Mouse (Mus musculus): ENCODE measurements at regions not wholly inside any gene's neighbourhood (a gene's known extent, or its start where the extent isn't known, plus 50 kb on each side); places are given as distances from the start of the nearest gene placed in this dataset.
"Not testable (repeated sequence)": the region's sequence is repeated elsewhere in the genome, so short reads cannot be mapped to it uniquely, and the experiment has no call there.

DNA sequence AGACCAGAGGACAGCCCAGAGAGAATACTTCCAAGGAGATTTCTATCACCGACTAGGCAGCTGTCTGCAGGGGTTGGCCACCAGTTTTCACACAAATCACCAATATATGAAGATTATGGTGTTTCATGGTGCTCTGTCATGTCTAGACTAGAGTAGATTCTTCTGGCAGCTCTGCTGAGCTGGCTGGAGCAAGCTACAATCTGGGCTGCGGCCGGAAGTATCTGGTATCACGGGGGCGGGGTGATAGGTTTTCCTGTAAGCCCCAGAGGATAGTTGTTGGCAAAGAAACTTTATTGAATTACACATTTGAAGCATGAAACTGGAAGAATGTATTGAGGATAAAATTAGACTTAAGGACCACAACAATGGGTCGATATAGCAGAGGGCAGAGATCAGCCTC, 271.5 kb downstream of the Med10 start:
- no peak overlapping the region for H3K4me3 ChIP-seq (ENCODE audit: low read length)
- DNase-seq (ENCODE audit: low spot score), result no peak
- no peak overlapping the region for H3K9ac ChIP-seq (replicated peaks; ENCODE audit: low read length)
- H3K4me1 ChIP-seq (ENCODE audit: insufficient read depth, low read length), result no peaks in the 10 kb centered on the region
- no peaks in the 10 kb centered on the region for H3K27me3 ChIP-seq (ENCODE audit: insufficient read depth, low read length)
- no peaks in the 10 kb centered on the region for H3K36me3 ChIP-seq (ENCODE audit: insufficient read depth, low read length)
- no peak for ATAC-seq
- H3K9me3 ChIP-seq (ENCODE audit: low read length), result no peaks in the 10 kb centered on the region
- no peak overlapping the region for H3K4me2 ChIP-seq (ENCODE audit: low read depth, low read length)
- WGBS, result 82% methylated on average over 6 of the region's 6 CpGs
- TF ChIP-seq CTCF (IDR thresholded peaks at IDR 0.05; ENCODE audit: low read depth), result no peak
- H3K27ac ChIP-seq, result no peak overlapping the region

DNA sequence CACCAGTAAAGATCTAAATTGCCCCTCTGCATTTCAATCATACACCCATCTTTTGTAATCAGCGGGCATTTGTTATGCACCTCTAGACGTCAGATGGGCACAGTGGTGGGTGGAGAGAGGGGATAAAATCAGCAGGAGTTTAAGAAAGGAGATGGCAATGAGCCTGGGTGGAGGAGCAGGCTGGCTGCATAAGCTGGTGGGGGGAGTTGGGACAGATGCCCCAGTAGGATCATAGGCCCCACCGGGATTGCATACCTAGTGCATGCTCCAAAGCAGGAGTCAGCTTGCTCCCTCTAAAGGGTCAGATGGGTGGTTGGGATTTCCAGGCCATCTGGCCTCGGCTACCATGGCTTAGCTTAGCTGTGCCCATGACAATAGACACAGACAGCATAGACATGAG, 273.2 kb downstream of the Med10 start:
- WGBS, result 58% methylated on average over 4 of the region's 4 CpGs
- peak; percentile 35 for DNase-seq (ENCODE audit: low spot score)
- Histone ChIP-seq H3K27me3 (ENCODE audit: insufficient read depth, low read length) (no peaks in the 10 kb centered on the region), H3K9me3 (ENCODE audit: low read length) (no peaks in the 10 kb centered on the region), H3K4me3 (ENCODE audit: low read length) (no peak overlapping the region), H3K4me1 (ENCODE audit: insufficient read depth, low read length) (no peaks in the 10 kb centered on the region), H3K9ac (replicated peaks; ENCODE audit: low read length) (no peak overlapping the region), H3K36me3 (ENCODE audit: insufficient read depth, low read length) (no peaks in the 10 kb centered on the region), H3K4me2 (ENCODE audit: low read depth, low read length) (no peak overlapping the region), H3K27ac (no peak overlapping the region)
- no peak for ATAC-seq
- TF ChIP-seq CTCF (IDR thresholded peaks at IDR 0.05; ENCODE audit: low read depth), result no peak

DNA sequence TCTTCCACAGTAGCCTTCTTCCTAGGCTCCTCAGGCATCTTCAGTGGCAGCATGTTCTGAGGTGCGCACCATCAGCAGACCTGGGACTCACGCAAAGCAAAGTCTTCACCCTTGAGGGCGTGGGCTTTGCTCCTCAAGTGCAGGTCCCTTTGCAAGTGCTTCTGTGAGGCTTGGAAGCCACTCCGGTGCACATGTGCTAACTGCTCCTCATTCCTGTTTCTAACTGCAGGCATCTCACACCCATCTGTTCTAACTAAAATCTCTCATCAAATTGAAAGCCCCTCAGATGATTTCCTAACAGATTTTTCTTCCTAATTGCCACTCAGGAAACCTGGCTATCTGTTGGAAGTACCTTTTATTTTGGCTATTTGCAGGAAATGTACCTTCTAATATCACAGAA, 278.9 kb downstream of the Med10 start:
- TF ChIP-seq CTCF (IDR thresholded peaks at IDR 0.05; ENCODE audit: low read depth), result no peak
- no peaks in the 10 kb centered on the region for H3K4me1 ChIP-seq (ENCODE audit: insufficient read depth, low read length)
- H3K9me3 ChIP-seq (ENCODE audit: low read length), result no peaks in the 10 kb centered on the region
- no peak for DNase-seq (ENCODE audit: low spot score)
- 71% methylated on average over 4 of the region's 4 CpGs for WGBS
- H3K27me3 ChIP-seq (ENCODE audit: insufficient read depth, low read length), result no peaks in the 10 kb centered on the region
- no peak for ATAC-seq
- H3K36me3 ChIP-seq (ENCODE audit: insufficient read depth, low read length), result no peaks in the 10 kb centered on the region
- H3K9ac ChIP-seq (replicated peaks; ENCODE audit: low read length), result no peak overlapping the region
- H3K4me3 ChIP-seq (ENCODE audit: low read length), result no peak overlapping the region
- H3K4me2 ChIP-seq (ENCODE audit: low read depth, low read length), result no peak overlapping the region
- no peak overlapping the region for H3K27ac ChIP-seq

DNA sequence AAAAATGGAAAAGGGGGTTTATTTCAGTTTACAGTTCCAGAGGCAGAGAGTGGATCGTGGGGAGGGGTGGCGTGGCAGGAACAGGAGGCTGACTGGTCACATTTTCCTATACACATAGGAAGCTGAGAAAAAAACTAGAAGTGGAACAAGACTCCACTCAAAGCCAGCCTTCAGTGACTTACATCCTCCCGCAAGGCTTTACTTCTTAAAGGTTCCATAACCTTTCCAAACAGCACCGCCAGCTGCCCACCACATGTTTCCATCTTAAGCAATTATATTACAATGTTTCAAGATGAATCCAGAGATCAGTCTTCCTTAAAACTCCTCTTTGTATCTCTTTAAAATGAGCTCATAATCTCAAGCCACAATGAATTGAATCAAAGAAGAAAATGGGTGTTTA, 290.7 kb downstream of the Med10 start:
- Histone ChIP-seq H3K4me2 (ENCODE audit: low read depth, low read length) (no peak overlapping the region), H3K27ac (no peak overlapping the region), H3K4me3 (ENCODE audit: low read length) (no peak overlapping the region)

DNA sequence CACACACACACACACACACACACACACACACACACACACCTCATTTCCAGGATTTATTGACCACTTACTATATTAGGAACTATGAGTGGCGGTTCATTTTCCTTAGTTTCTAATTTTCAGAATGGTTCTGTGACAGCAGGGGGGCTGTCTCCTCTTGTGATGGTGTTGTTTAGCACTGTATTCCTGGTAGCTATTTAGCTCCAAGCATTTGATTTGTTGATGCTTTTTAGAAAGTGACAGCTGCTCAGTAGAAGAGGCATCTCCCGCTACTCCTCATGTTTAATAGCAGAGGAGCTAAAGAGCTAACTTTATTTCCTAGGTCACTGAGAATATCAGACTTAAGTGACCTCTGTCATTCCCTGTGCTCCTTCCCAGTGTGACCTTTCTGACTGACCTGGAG, 291.8 kb downstream of the Med10 start:
- no peaks in the 10 kb centered on the region for H3K9me3 ChIP-seq (ENCODE audit: low read length)
- no peaks in the 10 kb centered on the region for H3K27me3 ChIP-seq (ENCODE audit: insufficient read depth, low read length)
- no peaks in the 10 kb centered on the region for H3K36me3 ChIP-seq (ENCODE audit: insufficient read depth, low read length)
- no peak for TF ChIP-seq CTCF (IDR thresholded peaks at IDR 0.05; ENCODE audit: low read depth)
- H3K9ac ChIP-seq (replicated peaks; ENCODE audit: low read length), result no peak overlapping the region
- H3K4me1 ChIP-seq (ENCODE audit: insufficient read depth, low read length), result no peaks in the 10 kb centered on the region
- ATAC-seq (no peak), DNase-seq (ENCODE audit: low spot score) (peak; percentile 37)
- no peak overlapping the region for H3K4me2 ChIP-seq (ENCODE audit: low read depth, low read length)
- no peak overlapping the region for H3K4me3 ChIP-seq (ENCODE audit: low read length)
- H3K27ac ChIP-seq, result no peak overlapping the region
- WGBS, result 34% methylated on average over 2 of the region's 2 CpGs

More for the DNA sequence above, 290.7 kb downstream of the Med10 start:
- H3K27me3 ChIP-seq (ENCODE audit: insufficient read depth, low read length), result no peaks in the 10 kb centered on the region
- H3K9me3 ChIP-seq (ENCODE audit: low read length), result no peaks in the 10 kb centered on the region
- H3K4me1 ChIP-seq (ENCODE audit: insufficient read depth, low read length), result no peaks in the 10 kb centered on the region
- no peak for ATAC-seq
- H3K9ac ChIP-seq (replicated peaks; ENCODE audit: low read length), result no peak overlapping the region
- 81% methylated on average over 4 of the region's 4 CpGs for WGBS
- TF ChIP-seq CTCF (IDR thresholded peaks at IDR 0.05; ENCODE audit: low read depth), result no peak
- no peak for DNase-seq (ENCODE audit: low spot score)
- H3K36me3 ChIP-seq (ENCODE audit: insufficient read depth, low read length), result no peaks in the 10 kb centered on the region

DNA sequence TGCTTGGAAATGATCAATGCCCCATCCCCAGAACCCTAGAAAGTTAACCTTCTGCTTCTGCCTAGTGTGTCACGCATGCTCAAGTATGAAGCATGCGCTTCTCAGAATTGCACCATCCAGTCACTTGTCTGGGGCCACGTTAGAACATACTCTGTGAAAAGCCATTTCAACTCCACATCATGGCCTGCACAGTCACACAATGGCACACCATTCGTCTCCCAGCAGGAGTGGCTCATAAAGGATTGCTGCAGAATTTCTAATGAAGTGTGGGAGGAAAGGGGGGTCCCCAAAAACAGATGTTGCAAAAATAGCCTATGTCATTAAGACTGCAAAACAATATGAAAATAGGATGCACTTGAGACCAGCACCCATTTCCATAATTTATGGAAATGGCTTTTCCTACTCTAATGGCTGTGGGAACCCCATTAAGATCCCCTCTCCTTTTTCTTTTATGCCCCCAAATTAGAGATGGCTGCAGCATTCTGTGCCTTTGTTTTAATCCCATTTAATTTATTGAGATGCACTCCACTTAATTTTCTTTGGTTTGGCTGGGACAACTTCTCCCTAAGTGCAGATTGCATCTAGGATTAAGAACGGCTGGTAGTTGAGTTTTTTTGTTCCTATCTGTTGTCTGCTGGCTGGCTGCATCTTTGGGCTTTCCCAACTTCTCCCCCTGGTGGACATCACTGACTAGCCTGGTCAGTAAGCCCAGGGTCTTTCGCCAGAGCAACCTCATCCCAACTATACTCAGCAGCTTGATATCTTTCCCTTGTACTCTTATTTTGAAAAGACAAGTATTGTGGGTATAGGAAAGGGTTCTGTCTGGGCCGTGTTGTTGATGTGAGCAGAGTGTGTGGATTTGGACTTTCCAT, 294.5 kb downstream of the Med10 start:
- no peak overlapping the region for H3K27ac ChIP-seq

DNA sequence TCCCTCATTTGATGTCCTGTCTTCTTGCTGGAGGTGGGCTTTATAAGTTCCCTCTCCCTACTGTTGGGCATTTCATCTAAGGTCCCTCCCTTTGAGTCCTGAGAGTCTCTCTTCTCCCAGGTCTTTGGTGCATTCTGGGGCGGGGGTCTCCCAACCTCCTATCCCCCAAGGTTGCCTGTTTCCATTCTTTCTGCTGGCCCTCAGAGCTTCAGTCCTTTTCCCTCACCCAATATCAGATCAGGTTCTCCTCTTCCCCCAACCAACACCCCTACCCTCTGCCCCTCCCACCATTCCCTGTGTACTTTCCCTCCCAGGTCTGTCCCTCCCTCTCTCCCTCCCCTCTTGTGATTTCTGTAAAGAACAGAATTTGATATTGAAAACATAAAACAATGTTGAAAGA, 297.9 kb downstream of the Med10 start:
- WGBS, result 88% methylated on average over 1 of the region's 1 CpGs
- not testable (repeated sequence) for H3K27ac ChIP-seq, ATAC-seq

More for the DNA sequence above, 294.5 kb downstream of the Med10 start:
- no peak overlapping the region for H3K9ac ChIP-seq (replicated peaks; ENCODE audit: low read length)
- H3K27me3 ChIP-seq (ENCODE audit: insufficient read depth, low read length), result no peaks in the 10 kb centered on the region
- ATAC-seq (no peak), DNase-seq (ENCODE audit: low spot score) (peak; percentile 65)
- 46% methylated on average over 7 of the region's 7 CpGs for WGBS
- H3K4me3 ChIP-seq (ENCODE audit: low read length), result no peak overlapping the region
- no peak overlapping the region for H3K4me2 ChIP-seq (ENCODE audit: low read depth, low read length)
- no peaks in the 10 kb centered on the region for H3K36me3 ChIP-seq (ENCODE audit: insufficient read depth, low read length)
- H3K9me3 ChIP-seq (ENCODE audit: low read length), result no peaks in the 10 kb centered on the region
- peak; percentile 68 for TF ChIP-seq CTCF (IDR thresholded peaks at IDR 0.05; ENCODE audit: low read depth)
- no peaks in the 10 kb centered on the region for H3K4me1 ChIP-seq (ENCODE audit: insufficient read depth, low read length)

More for the DNA sequence above, 297.9 kb downstream of the Med10 start:
- H3K4me3 ChIP-seq (ENCODE audit: low read length); H3K36me3 ChIP-seq (ENCODE audit: insufficient read depth, low read length); H3K4me1 ChIP-seq (ENCODE audit: insufficient read depth, low read length); H3K9me3 ChIP-seq (ENCODE audit: low read length); H3K9ac ChIP-seq (replicated peaks; ENCODE audit: low read length); H3K27me3 ChIP-seq (ENCODE audit: insufficient read depth, low read length); DNase-seq (ENCODE audit: low spot score); H3K4me2 ChIP-seq (ENCODE audit: low read depth, low read length): not testable (repeated sequence)
